Mouse (Mus musculus): ENCODE data around the gene Tmem43. TPM values are rescaled to one million over a fixed set of nuclear protein-coding genes. Genes with fewer than 3 reads are reported as not detected.
A peak's percentile ranks its signal among the peaks of the same experiment; 100 is the strongest.

The Tmem43 gene
- total RNA-seq, 2 experiments from 2014 or later = 76.0 to 77.7 TPM

DNA sequence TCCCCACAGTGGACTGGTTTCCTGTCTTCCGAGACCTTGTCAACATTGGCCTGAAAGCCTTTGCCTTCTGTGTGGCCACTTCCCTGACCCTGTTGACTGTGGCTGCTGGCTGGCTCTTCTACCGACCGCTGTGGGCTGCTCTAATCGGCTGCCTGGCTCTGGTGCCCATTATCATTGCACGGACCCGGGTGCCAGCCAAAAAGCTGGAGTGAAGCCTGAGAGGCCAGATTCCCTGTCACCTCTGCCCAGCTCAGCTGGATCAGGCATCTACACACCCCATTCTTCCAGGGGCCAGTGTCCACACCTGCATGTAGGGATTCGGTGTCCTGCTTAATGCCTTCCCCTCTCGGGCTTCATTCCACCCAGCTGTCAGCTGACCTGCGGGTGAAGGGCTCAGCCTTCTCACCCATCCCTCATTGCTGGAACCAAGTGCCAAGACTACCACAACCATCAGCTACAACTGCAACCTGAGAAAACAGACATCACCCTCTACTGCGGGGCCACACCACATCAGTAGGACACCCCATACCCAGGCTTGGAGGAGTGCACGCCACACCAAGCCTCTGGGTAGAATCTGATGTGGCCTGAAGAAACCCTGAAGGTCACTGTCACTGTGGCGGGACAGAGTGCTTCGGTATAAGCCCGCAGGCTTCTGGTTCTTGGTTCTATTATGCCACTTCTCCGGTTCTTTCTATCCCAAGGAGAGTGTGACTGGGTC lies 13.4 kb downstream of the Tmem43 start:
- no peak for ATAC-seq (replicated peaks; ENCODE audit: poor library complexity, severe bottlenecking)

- ATAC-seq (replicated peaks; ENCODE audit: poor library complexity, severe bottlenecking) = peak; percentile 80
Observed at GRCm38 (mm10) chr6:91488496-91489212, 15.2 kb downstream of the Tmem43 start.

DNA sequence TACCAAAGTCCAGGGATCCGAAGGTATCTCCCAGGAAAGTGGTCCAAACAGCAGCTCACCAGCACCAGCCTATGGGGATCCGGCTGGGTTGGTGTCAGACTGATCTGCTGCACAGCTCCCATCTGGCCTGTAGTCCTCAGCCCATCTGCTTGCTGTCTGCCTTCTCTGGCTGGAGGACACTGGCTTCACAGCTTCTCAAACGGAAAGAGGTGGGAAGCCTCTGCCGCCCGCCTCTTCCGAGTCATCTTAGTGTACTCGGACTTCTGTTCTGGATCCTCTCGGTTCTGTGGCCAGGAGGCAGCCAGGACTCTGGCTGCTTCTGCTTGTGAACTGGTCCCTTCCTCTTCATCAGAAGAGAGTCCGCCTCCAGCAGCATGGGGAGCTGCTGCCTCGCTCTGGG lies 16.4 kb downstream of the Tmem43 start:
- ATAC-seq (replicated peaks; ENCODE audit: poor library complexity, severe bottlenecking) = no peak

GRCm38 (mm10) chr6:91491004-91491403 lies 17.5 kb downstream of the Tmem43 start:
- ATAC-seq (replicated peaks; ENCODE audit: poor library complexity, severe bottlenecking) = no peak

- ATAC-seq (replicated peaks; ENCODE audit: poor library complexity, severe bottlenecking) = peak; percentile 69
Observed at GRCm38 (mm10) chr6:91493053-91493452, 19.6 kb downstream of the Tmem43 start.

DNA sequence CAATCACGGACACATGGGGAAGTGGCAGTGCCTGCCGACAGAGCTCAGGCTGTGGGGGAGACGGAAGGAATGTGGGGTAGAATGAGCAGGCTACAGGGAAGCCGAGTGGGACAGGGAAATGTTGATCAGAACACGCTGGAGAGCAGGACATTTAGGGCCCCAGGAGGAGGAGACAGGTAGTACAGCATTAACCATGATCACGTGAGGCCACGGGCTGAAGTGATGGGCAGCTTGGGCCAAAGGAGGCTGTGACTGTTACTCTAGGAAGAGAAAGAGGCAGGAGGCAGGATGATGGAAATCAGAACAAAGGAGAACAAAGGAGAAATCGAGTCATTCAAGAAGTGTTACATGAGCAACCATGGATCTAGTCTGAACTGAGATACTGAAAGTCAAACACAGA lies 21.0 kb downstream of the Tmem43 start:
- no peak for ATAC-seq (replicated peaks; ENCODE audit: poor library complexity, severe bottlenecking)

GRCm38 (mm10) chr6:91503302-91503701 lies 29.8 kb downstream of the Tmem43 start:
- no peak for ATAC-seq (replicated peaks; ENCODE audit: poor library complexity, severe bottlenecking)

DNA sequence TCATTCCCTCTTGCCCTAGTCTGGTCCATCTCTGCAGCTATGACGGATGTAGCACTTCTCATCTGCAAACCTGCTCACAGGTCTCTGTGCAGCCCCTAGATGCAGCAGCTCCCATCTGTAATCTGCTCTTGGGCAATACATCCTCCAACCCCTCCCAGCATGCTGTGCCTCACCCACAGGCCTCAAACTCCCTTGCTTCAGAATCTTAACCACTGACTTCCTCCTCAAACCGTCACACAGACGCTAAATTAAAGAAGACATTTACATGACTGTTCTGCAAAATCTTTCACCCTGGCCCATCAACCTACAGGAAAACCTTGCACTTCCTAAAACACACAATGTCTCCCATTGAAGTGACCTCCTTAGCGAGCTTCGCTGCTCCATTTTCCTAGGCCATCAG lies 32.5 kb downstream of the Tmem43 start:
- peak; percentile 94 for ATAC-seq (replicated peaks; ENCODE audit: poor library complexity, severe bottlenecking)

DNA sequence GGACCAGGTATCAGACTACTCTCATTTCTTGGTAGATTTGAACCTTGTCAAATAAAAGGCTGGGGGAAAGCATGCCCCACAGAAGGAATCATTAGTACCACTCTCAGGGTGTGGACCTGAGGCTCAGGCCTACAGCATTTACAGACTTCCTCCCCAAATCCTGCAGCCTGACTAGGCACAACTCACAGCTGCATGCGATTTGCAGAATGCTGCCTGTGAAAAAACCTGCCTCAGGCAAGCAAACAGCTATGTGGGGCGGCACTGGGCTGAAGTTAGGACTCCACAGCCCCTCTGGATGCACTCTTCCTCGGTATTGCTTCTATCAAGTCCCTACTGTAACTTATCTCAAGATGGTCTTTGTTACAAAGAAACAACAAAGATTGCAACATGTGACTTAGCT lies 34.5 kb downstream of the Tmem43 start:
- no peak for ATAC-seq (replicated peaks; ENCODE audit: poor library complexity, severe bottlenecking)

DNA sequence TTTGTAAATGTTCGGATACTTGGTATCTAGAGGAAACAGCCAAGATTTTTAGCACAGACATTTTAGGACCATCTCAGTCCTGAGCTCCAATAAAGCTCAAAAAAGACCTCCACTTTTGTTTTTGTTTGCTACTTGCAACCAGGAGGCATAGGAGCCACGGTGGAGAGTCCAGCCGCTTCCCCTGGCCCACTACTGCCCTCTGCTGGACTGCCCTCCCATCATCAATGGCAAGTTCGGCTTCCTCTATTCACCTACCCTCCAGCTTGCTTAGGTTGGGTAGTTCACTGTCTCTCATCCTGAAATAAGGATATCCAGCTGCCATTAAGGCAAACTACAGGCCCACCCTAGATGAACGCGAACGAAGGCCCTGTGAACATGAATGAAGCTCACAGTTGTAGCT lies 35.8 kb downstream of the Tmem43 start:
- peak; percentile 57 for ATAC-seq (replicated peaks; ENCODE audit: poor library complexity, severe bottlenecking)

- no peak for ATAC-seq (replicated peaks; ENCODE audit: poor library complexity, severe bottlenecking)
Observed at GRCm38 (mm10) chr6:91510211-91510610, 36.7 kb downstream of the Tmem43 start.

- ATAC-seq (replicated peaks; ENCODE audit: poor library complexity, severe bottlenecking) = no peak
Observed at GRCm38 (mm10) chr6:91514135-91514534, 40.6 kb downstream of the Tmem43 start.

- ATAC-seq (replicated peaks; ENCODE audit: poor library complexity, severe bottlenecking) = no peak
Observed at GRCm38 (mm10) chr6:91514737-91515362, 41.3 kb downstream of the Tmem43 start.

DNA sequence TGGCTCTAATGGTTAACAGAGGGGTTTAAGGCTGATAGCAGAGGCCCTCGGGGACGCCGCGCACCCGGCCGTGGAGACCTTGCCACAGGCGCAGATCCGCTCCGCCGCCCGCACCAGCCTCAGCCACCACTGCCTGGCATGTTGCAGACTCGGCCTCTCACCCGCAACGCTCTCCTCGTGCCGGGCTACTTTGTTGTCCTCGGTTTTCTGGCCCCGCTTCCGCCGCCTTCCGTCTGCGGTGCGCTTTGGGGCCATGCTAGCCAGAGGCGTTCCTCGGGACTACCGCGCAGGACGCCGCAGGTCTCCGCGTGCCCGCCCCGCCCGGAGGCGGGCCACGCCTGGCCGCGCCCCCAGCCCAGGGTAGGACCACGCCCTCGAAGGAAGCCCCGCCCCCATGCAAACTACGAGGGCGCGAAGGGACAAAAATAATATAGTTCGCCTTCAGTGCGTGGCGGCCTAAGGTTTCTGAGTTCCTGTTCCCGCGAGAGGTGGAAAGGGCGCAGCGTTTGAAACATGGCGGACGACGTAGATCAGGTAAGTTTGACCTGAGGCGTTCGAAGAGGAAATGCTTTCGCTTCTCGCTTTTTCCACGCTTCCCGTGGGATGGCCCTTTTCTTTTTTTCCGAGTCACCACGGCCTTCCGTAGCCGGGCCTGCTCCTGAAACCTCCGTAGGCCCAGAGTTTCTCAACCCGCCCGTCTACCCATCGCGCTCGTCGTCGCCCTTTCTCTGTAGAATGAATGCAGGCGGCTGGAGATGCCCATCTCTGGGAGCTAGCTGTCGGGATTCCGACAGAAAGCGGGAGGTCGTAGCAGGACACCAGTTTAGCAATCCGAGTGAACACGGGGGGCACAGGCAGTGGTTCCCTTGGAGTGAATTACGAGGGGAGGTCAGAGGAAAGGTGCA lies 42.3 kb downstream of the Tmem43 start, which contains the start of the genes Xpc and Lsm3:
Xpc (minus strand) TSS at position 344 of the 905 bp plus-strand sequence.
Lsm3 (plus strand) TSS at position 384 of the 905 bp plus-strand sequence.
- ATAC-seq (replicated peaks; ENCODE audit: poor library complexity, severe bottlenecking) = peak; percentile 91

DNA sequence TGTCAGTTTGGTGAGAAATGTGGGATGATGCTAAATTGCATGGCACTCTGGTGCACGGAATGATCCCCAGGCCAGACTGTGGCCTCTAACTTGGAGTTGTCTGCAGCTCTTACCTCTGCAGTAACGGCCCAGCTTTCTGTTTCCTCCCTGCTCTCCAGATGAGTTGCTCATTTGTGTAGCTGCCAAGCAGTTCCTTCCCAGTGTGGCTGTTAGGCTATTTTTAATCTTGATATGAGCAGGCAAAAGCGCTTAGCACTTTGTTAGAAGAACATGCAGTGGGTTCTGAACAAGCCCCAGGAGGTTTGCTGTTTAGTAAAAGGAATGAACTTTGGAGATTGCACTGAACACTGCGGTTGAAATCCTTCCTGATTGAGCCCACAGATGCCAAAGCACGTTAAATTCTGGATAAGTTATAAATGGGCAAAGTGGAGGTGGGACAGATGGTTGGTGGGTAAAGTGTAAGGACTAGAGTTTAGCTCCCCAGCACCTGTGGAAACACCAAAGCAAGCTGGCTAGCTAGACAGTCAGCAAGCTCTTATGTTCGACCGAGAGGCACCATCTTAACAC lies 45.0 kb downstream of the Tmem43 start:
- ATAC-seq (replicated peaks; ENCODE audit: poor library complexity, severe bottlenecking) = no peak

DNA sequence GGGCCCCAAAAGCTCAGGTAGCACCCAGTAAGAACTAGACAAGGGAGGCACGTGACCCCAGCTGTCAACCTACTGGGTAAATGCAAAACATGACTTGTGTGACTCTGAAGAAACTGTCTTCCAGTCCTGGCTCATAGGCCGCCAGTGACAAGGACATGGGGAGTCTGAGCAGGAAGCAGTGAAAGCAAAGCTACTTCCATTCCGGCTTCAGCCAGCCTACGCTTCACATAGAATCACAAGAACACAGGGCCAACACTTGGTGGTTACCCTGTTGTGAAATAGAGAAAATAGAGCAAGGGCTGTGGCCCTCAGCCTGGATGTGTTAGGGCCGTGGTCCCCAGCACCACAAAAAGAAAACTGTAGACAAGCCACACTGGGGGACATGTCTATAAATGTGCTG lies 49.3 kb downstream of the Tmem43 start:
- ATAC-seq (replicated peaks; ENCODE audit: poor library complexity, severe bottlenecking) = no peak

DNA sequence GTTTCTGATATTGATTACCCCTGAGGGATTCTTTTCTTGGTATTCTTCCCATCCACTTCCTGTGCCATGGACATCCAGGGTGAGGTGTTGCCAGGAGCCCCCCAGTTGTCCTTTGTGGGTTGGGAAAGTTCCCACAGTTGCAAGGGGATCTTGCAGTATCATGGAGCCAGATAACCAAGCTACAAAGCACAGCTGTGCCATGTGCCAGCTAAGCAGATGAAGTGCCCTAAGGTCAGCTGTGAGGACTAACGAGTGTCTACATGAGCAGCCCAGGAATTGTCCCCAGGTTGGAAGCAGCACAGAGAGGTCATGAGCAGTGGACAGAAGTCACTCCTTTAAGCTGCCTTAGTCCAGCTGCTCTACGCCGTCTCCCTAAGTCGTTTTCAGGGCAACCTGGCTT lies 52.0 kb downstream of the Tmem43 start:
- ATAC-seq (replicated peaks; ENCODE audit: poor library complexity, severe bottlenecking) = no peak

- peak; percentile 53 for ATAC-seq (replicated peaks; ENCODE audit: poor library complexity, severe bottlenecking)
Observed at GRCm38 (mm10) chr6:91527227-91527860, 53.8 kb downstream of the Tmem43 start.

DNA sequence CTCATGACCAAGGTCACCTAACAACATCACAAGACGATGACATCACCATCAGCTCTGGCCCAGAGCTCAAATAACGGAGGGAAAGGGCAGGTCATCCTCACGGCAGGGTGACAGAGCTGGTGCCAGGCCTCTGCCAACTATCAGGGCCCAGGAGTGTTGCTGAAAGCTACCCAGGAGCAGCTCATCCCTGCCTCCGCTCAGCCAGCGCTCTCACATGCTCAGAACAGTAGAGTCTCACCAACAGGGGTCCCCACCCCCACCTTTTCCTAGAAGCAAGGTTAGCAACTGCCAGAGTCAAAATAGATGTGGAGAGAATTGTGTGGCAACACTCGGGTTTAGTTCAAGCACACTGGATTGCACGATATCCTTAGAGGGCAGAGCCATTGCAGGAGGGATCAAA lies 54.8 kb downstream of the Tmem43 start:
- ATAC-seq (replicated peaks; ENCODE audit: poor library complexity, severe bottlenecking) = no peak

Data from granulocyte monocyte progenitor cell, adult 5-6 weeks (primary cell).